Mouse (Mus musculus) CH12.LX (cell line): ENCODE results near the gene Tnfrsf19.

Experiments used
- CHD1 ChIP-seq: IDR thresholded peaks from 2 replicates; pipeline ENCODE4 v1.6.1; 2012; ENCODE audit warnings: low read depth, low read length, improper control_type of control experiment, inconsistent platforms
- CTCF ChIP-seq, 2 experiments: IDR thresholded peaks in 1 of 2; conservative IDR thresholded peaks in 1 of 2; 2 replicates each; pipeline ENCODE4 v1.5.1; 2011 to 2012; ENCODE audit warnings: low read depth in 2 of 2, low read length in 2 of 2, improper control_type of control experiment in 1 of 2, inconsistent platforms in 1 of 2, mild to moderate bottlenecking in 1 of 2, moderate library complexity in 1 of 2
- E2F4 ChIP-seq: IDR thresholded peaks from 2 replicates; pipeline ENCODE4 v1.6.1; 2011; ENCODE audit warnings: low read depth, low read length, improper control_type of control experiment; ENCODE audit not compliant: insufficient replicate concordance
- EP300 ChIP-seq: IDR thresholded peaks from 2 replicates; pipeline ENCODE4 v1.6.1; 2011; ENCODE audit warnings: low read length, improper control_type of control experiment
- MYC ChIP-seq: IDR thresholded peaks from 2 replicates; pipeline ENCODE4 v1.6.1; 2011; ENCODE audit warnings: low read depth, mild to moderate bottlenecking, improper control_type of control experiment, low read length
- NRF1 ChIP-seq: IDR thresholded peaks from 2 replicates; pipeline ENCODE4 v1.6.1; 2014; ENCODE audit warnings: low read depth, mild to moderate bottlenecking, inconsistent platforms, low read length, improper control_type of control experiment, moderate library complexity
- POLR2A ChIP-seq: IDR thresholded peaks from 2 replicates; pipeline ENCODE4 v1.6.1; 2011; ENCODE audit warnings: low read depth, mild to moderate bottlenecking, improper control_type of control experiment, low read length
- RAD21 ChIP-seq: IDR thresholded peaks from 2 replicates; pipeline ENCODE4 v1.6.1; 2011; ENCODE audit warnings: low read depth, mild to moderate bottlenecking, low read length, improper control_type of control experiment, moderate library complexity
- SIN3A ChIP-seq: IDR thresholded peaks from 2 replicates; pipeline ENCODE4 v1.6.1; 2012; ENCODE audit warnings: low read length, improper control_type of control experiment, inconsistent platforms
- TCF12 ChIP-seq: IDR thresholded peaks from 2 replicates; pipeline ENCODE4 v1.6.1; 2014; ENCODE audit warnings: low read depth, mild to moderate bottlenecking, inconsistent platforms, low read length, improper control_type of control experiment
- USF2 ChIP-seq: conservative IDR thresholded peaks from 2 replicates; pipeline ENCODE4 v1.6.1; 2011; ENCODE audit warnings: low read depth, low read length, improper control_type of control experiment
- ZC3H11A ChIP-seq: IDR thresholded peaks from 2 replicates; pipeline ENCODE4 v1.6.1; 2012; ENCODE audit warnings: low read depth, mild to moderate bottlenecking, inconsistent platforms, low read length, improper control_type of control experiment

GRCm38 (mm10) chr14:60978129-60978528, 68.2 kb downstream of the Tnfrsf19 start:
- TF ChIP-seq ZC3H11A (no peak), RAD21 (no peak), CHD1 (no peak), TCF12 (no peak), EP300 (no peak), E2F4 (no peak), NRF1 (no peak), CTCF (conservative IDR thresholded peaks at IDR 0.05 in 1 of 2, IDR thresholded peaks at IDR 0.05 in 1 of 2; ENCODE audit: low read depth in 2 of 2, low read length in 2 of 2) (no peak), USF2 (no peak), SIN3A (no peak), POLR2A (no peak), MYC (no peak)
